Mouse (Mus musculus): Measurements from ENCODE around the gene Ascc1.

Gene Ascc1

DNA sequence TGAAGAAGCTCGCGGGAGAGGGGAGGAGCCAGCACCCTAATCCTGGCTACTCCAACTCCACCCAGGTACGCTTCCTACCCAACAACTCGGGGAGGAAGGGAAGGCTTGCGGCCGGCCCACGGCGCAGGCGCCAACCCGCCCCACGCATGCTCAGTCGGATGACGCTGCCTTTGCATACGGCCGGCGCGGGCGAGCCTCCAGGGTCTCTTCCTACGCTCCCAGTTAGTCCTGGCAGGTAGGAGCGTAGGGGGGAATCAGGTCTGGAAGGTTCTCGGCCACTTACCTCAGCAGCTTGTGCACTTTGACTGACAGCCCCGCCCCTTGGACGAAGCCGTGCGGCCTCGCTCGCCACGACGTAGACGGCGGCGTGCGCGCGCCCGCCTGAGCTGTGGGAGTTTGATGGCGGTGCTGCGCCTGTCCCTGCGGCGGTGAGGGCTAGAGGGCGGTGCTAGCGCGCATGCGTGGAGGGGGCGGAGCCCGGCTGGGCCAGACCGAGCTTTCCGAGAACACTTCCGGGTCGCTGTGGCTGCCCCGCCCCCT is at the start of gene Ascc1, which contains the start of gene Anapc16:
TSS of gene Ascc1 (plus strand) at position 133 of the 540 bp plus-strand sequence.
TSS of gene Anapc16 (minus strand) at position 463 of the 540 bp plus-strand sequence.
- peak; percentile 96 for DNase-seq (ENCODE audit: low spot score)

DNA sequence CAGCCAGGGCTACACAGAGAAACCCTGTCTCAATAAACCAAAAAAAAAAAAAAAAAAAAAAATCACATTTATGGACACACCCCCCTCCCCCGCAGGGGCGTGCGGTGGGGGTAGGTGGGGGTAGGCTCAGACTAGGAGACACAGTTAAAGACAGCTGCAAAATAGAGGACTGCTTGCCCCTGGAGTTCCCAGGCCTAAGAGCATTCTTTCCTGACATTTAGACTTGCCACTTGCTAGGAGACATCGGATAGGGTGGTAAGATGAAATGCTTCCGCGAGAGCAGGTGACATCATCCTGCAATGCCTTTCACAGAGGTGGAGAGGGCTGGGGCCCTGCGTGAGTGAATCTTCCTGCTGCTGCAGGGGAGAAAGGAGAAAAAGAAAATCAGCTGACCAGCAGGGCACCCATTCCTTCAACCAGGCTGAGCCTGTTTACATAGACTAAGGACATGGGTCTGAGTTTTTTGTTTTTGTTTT is 49.0 kb upstream of the Ascc1 start:
- DNase-seq (ENCODE audit: low spot score), result no peak

DNA sequence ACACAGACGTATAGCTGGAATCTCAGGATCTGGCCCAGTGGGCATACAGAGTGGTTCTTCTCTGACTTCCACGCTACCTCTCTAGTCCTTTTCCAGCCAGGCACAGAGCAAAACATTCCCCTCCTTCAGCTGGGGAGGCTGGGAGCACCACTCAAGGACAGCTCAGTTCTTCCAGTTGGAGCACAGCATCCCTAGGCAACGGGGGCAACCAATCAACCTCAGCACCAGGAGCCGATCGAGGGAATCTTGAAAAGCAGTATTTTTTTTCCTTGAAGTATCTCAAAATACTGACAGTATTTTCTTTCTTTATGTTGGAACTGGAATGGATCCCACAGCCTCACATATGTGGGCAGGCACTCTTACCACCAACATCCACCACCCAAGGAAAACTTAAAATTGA is 45.9 kb upstream of the Ascc1 start:
- DNase-seq (ENCODE audit: low spot score), result no peak

DNA sequence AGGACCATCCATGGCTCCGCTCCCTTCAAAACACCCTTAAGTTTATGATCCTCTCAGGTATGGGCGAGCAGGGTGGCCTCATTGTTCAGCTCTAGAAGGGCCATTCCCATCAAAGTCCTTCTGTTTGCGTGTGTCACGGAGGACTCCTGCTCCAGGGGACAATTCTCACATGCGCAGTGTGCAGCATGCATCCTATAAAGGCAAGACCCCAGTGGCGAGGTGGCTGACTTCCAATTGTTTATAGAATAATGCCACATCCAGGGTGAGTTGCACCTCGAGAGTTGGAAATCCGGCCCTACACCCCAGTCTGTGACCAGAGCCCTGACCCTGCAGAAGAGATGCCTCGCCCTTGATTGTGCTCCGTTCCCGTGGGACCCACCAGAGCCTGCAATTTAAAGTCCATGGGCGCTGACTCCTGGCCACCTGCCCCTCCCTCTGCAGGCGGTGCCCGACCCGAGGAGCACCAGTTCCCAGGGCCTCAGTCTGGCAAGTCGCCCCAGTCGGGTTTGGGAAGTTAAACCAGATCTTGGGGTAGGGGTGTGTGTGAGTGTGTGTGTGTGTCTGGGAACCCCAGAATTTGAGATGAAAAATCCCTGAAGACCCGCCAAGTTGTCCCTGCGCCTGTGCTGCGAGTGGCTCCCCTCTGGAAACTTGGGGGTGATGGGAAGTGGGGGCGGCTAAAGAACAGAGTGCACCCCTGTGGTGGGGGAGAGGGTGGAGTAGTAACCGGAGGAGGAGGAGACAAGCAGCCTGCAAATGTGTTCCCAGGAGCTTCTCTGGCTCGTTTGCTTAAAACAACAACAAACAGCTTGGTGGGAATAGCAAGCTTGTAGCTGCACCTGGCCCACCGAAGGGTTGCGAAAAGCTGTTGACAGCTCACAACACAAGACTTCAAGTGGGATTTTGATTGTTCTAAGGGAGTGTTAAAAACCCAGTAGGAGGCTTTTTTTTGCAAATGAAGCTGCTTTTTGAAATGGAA is 45.1 kb upstream of the Ascc1 start:
- peak; percentile 63 for DNase-seq (ENCODE audit: low spot score)

DNA sequence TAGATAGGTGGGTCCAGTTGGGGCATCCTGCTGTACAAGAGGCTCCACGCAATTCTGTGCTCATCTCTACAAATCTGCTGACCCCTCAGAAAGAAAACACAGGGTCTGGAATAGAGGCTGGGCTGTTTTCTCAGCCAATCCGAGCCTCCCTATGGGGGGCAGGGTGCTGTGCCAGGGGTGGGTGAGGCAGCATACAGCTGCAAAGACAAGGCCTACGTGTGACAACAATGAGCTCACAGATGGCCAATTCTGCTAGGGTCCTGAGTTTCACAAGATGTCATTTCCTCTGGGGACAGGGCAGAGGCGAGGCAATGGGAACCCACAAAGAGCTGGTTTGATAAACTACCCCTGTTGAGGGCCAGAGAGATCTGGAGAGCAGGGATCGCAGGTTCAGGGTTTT is 44.1 kb upstream of the Ascc1 start:
- peak; percentile 72 for DNase-seq (ENCODE audit: low spot score)

DNA sequence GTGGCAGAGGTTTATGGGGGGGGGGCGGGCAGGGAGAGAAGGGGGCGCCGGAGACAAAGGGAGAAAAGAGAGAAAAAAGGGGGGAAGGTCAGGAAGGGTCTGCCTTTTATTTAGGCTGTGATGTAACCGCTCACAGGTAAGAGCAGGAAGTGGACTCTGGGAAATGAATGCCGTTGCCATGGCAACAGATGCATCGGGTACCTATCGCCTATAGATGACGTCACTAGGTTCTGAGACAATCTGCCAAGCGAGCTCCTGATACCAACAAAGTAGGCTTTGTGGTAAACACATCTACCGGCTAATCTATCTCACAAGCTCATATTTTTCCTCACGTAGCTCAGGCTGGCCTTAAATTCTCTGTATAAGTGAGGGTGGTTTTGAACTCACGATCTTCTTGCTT is 43.1 kb upstream of the Ascc1 start:
- no peak for DNase-seq (ENCODE audit: low spot score)

DNA sequence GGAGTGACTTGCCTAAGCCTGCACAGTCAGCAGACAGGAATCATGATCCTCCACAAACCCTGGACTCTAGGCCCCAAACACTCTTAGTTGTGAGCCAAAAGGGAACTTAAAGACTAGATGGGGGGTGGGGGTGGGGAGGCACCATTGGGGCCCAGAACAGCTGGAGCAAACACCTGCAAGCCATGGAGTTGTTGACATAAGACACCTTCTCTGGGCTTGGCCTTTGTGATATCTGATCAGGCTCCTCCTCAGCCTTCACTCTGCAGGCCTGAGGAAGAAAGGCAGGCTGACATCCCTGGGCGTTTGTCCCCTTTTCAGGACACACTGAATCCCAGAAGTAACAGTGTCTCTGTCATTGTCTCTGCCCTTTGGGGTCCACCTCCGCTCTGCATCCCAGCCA is 39.0 kb upstream of the Ascc1 start:
- no peak for DNase-seq (ENCODE audit: low spot score)

DNA sequence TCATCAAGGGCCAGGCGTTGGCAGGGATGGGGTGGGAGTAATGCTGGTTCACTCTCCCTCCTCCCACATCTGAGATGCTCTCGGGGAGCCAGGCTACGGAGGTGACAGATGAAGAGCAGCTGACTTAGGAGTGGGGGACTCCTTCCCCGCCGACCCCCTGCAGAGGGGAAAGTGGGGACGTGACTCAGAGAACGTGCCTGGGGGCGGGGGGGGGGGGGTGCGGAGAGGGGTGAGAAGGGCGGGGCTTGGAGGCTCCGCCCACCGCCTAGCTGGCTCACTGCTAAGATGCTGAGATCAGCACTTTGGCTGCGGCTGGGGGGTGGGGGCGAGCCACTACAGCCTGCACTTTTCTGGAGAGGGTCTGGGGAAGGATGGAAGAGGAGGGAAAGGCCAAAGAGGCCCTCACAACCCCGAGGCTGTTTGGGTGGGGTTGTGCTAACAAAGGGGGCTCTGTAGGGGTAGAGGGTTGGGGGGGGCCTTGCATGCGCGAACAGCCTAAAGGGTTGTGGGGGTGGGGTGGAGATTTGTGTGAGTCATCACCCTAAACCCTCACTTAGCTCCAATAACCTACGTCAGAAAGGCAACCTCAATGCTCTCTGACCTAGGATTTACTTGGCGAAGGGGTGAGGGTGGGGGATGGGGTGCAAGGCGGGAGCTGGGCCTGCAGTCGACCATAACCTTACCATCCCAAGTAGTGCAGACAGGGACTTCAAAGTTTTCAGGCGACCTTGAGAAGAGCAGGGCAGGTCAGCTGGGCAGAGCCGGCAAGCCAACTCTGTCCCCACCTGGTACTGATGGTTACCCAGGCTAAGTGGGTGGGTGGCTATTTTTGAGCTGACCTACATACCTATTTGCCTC is 37.9 kb upstream of the Ascc1 start:
- no peak for DNase-seq (ENCODE audit: low spot score)

DNA sequence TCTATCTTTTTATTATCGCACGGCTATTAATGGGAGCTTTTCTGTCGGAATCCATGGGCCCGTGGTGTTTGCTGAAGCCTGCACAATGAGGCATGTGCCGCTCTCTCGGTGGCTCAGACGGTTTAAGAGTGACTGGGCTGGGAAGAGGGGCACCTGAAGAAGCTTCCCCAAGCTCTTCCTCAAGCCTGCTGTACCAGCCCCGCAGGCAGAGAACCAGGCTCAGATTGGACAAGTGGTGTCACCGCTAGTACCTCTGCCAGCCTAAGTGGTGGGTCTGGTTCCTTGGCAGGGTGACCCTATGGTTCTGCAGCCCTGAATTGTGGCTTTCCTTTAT is 37.3 kb upstream of the Ascc1 start:
- no peak for DNase-seq (ENCODE audit: low spot score)

DNA sequence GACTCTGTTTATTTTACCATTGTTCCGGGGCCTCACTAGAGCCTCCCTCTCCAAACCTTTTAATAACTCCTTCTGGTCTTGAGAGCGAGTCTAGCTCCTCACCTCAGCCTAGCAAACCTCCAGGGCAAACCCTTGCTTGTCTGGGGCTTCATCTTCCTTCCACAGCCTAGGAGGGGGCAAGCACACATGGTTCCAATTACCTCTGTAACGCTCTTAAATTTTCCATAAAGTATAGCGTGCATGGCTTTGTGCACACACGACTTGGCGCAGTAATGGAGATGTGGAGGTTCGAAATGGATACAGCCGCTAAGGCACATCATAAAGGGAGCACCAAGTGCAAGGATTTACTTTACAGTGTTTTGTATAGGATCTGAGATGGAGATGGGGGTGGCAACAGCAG is 36.8 kb upstream of the Ascc1 start:
- no peak for DNase-seq (ENCODE audit: low spot score)

DNA sequence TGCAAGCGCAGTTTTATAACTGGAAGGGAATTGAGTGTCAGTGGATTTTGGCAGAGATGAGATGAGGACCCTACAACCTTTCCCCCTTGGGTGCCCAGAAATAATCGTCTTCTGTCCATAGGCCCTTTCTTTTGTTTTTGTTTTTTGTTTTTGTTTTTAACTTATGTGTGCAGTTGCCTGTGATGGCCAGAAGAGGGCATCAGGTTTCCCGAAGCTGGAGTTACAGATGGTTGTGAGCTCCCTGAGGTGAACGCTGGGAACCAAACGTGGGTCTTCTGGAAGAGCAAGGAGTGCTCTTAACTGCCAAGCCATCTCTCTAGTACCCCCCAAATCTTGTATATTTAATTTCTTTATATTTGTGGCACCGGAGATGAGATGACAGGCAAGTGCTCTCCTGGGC is 35.9 kb upstream of the Ascc1 start:
- DNase-seq (ENCODE audit: low spot score), result no peak

DNA sequence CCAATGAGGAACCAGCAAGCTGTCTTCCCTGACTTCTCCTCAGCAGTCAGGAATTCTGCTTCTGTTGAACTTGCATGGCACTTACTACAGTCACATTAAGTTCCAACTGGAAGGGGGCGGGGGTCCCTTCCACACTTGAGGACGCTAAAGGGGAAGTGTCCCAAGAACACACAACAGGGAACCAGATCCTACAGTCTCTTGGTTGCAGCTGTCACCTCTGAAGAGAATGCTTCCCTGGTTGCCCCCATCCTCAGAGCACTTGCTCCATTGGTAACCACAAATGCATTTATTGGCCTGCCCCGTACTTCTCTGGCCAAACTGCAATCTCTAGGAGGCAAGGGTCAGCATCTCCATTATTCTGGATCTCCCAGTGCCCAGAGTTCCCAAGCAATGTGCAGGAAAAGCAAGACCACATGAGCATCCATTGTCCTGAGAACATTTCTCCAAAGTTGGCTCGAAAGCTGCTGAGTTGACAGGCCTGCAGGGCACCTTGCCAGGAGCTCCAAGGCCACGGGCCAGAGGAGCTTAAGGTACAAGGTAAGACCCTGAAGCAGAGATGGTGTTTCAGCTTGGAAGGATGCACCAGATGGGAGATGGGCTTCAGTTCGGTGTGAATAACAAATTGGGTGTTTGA is 35.2 kb upstream of the Ascc1 start:
- DNase-seq (ENCODE audit: low spot score), result no peak

DNA sequence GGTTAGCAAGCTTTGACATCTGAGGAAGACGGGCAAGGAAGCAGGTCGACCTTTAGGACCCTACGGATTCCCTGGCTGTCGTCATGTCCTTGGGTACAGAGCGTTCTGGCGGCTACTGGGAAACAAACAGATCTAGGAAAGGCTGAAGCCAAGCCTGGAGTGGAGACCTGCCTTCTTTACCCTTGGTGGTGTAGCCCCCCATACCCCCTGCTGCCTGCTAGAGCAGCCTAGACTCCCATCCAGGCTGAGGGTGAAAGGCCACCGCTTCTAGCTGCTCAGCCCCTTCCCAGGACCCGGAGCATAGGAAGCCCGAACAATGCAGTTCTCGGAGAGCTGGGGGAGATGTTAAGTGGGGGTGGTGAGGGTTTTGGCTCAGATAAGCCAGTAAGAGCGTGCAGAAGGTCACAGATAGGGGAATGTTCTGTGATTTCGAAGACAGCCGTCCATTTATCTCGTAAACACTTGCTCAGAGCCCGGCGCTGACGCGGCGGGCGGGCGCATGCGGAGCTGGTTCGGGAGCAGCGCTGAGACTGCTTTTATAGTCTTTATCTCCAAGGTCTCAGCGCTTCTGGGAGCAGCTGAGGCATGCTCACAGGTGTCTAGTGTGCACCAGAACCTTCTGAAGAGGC is 32.7 kb upstream of the Ascc1 start:
- peak; percentile 82 for DNase-seq (ENCODE audit: low spot score)

DNA sequence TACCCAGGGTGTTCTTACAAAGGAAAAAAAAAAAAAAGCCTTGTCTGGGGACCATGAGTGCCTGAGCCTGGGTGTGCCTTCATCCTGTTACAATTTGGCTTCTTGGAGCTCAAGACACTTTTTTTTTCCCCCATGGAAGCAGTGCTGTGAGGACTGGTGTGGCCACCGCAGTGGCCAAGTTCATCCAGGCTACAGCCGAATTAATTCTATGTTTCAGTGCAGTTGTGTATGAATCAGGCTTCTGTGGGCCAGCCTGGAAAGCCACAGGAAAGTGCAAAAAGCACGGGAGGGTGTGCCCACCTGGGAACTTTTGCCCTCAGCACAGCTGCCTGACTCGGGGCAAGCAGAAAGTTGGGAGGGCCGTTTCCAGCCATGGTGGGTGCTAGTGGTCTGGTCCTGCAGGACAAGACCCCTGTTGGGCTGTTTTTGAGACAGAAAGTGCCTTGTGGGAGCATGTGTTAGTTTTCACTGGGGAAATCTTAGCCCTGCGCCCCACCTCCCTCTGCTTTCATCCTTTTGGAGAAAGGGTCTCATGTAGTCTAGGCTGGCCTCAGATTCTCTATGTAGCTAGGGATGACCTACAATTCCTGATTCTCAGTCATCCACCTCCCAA is 32.0 kb upstream of the Ascc1 start:
- no peak for DNase-seq (ENCODE audit: low spot score)

DNA sequence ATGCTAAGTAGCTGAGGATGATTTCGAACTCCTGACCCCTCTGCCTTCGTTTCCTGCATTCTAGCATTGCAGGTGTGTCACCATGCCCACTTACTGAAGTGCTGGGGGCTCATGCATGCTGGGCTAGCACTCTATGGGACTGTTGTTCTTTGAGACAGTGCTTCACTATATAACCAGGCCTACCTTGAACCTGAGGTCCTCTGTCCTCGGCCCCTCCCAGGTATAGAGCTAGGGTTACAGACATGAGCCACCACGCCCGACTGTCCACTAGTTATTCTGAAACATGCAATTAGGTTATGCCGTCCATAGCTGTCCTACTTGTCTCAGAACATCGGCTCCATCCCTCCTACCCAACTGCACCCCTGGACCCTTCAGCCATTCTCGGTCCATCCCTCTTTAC is 30.8 kb upstream of the Ascc1 start:
- DNase-seq (ENCODE audit: low spot score), result no peak

DNA sequence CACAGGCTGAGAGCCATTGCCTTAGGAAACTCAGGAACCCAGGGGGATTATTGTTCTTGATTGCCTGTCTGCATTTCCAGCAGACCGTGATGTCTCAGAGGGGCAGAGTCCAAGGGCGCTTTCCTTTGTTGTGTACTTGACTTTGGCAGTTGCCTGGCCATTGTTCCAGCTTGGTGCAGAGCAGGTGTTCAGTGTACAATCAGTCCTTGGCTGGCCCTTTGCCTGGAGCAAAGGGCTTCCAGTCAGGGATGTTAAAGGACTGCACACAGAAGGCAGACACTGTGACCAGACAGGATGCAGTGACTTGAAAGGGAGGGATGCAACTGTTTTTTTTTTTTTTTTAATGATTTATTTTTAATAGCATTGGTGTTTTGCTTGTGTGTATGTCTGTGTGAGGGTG is 30.1 kb upstream of the Ascc1 start:
- DNase-seq (ENCODE audit: low spot score), result no peak

DNA sequence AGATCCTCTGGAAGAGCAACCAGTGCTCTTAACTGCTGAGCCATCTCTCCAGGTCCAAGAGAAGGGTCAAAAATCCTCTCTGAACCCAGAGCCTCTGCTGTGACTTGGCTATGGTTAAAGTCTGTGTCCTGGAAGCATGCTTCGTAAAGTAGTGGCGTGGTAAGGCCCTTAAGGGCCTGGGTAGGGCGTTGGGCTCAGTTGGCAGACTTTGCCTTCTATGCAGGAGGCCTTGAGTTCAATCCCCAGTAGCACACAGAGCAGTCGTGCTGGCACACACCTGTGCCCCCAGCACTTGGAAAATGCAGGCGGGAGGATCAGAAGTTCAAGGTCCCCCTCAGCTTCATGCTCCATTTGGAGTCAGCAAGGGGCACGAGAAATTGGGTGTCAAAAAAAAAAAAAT is 29.6 kb upstream of the Ascc1 start:
- no peak for DNase-seq (ENCODE audit: low spot score)

DNA sequence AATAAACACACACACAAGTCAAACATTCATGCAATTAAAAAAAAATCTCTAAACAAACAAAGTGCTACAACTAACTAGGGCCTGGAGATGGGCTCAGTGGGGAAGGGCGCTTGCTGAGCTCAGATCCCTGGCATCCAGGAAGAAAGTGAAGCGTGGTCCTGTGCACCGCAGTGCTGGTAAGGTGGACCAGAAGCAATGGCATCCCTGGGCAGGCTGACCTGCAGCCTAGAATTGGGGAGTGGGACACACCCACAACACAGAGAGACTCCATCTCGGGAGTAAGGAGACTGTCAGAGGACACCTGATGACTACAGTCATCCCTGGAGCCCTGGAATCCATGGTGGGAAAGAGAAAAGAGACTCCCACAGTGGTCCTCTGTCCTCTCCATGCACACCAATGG is 29.2 kb upstream of the Ascc1 start:
- no peak for DNase-seq (ENCODE audit: low spot score)

DNA sequence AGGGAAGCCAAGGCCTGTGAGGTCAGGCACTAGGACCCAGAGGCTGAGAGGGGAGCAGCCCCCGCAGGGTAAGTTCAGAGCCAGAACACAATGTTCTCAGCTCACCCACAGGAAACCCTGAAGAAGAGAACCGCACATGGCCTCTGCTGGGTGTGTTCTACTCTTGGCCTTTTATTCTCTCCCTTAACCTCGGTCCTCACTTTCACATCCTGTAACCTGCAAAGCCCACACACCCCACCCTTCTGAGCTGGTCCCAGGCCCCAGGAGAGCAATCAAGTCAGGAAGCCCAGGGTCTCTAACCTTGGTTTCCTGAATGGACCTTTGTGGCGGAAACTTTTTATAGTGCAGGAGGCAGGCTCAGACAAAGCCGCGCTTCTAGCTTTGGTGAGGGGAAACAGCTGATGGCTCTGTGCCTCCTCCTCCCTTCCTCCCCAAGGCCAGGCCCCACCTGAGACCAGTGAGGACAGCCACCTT is 28.4 kb upstream of the Ascc1 start:
- peak; percentile 71 for DNase-seq (ENCODE audit: low spot score)

DNA sequence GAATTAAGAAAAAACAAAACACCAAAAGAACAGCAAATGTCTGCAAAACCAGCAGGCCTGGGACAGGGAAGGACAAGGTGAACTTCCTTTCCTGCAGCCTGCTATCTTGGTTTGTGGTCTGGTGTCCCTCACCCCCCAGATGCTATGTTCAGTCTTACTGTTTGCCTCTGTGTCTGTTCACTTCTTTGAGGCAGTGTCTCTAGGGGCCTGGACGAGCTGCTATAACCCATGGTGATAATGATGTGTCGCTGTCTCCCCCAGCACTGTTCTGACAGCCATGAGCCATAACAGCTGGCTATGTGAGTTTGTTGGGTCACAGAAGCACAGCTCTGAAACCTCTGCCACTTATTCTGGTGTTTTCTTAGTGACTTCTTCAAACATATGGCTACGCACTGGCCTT is 27.8 kb upstream of the Ascc1 start:
- DNase-seq (ENCODE audit: low spot score), result no peak

DNA sequence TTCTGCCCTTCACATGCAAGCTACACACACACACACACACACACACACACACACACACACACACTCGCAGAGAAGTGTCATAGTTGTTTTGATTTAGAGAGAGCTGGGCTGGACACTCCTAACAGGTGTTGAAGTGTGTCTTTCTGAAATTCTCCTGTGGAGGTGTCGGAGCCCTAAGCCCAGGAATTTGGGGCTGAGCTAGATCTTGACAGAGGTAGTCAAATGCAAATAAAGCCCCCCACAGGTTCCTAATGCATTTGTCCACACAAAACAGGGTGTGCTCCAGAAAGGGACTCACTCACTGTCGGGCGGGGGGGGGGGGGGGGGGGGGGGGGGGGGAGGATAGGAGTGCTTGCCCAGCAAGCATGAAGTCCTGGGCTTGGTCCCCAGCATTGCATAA is 25.5 kb upstream of the Ascc1 start:
- DNase-seq (ENCODE audit: low spot score), result no peak
